Mouse (Mus musculus) megakaryocyte-erythroid progenitor cell, adult 5-6 weeks (primary cell): ENCODE data around the gene Gm28048. TPM values are rescaled to one million over a fixed set of nuclear protein-coding genes. Genes with fewer than 3 reads are reported as not detected.

ENCODE experiments used
- ATAC-seq: replicated peaks from 2 replicates; pipeline ENCODE4 v1.8.0; 2016; ENCODE audit warnings: mild to moderate bottlenecking, inconsistent platforms; ENCODE audit not compliant: severe bottlenecking, poor library complexity, low FRiP score, low TSS enrichment
- total RNA-seq, 2 experiments: library from RNA; stranded (forward) in 1 of 2; stranded (reverse) in 1 of 2; fragments of 200-1000, 215-1000 nt in 1 of 2; fragments of >200 nt in 1 of 2; fragmentation: Nextera tagmentation in 1 of 2; gene quantifications; 2 replicates each; pipeline ENCODE4 v1.2.3; 2014 to 2017

The Gm28048 gene
- total RNA-seq, 2 experiments from 2014 or later, result 31.4 to 33.9 TPM

- ATAC-seq, result no peak
These were observed 79.0 kb downstream of the Gm28048 start for GRCm38 (mm10) chr11:22902923-22903322.

- ATAC-seq, result no peak
These were observed 81.8 kb downstream of the Gm28048 start for GRCm38 (mm10) chr11:22900041-22900440.

- ATAC-seq, result no peak
These were observed 84.2 kb downstream of the Gm28048 start for GRCm38 (mm10) chr11:22897642-22898041.

GRCm38 (mm10) chr11:22897127-22897526 is 84.8 kb downstream of the Gm28048 start:
- ATAC-seq, result no peak

GRCm38 (mm10) chr11:22893075-22893474 is 88.8 kb downstream of the Gm28048 start:
- ATAC-seq, result no peak

GRCm38 (mm10) chr11:22892466-22892865 is 89.4 kb downstream of the Gm28048 start:
- no peak for ATAC-seq

- ATAC-seq, result no peak
These were observed 90.0 kb downstream of the Gm28048 start for GRCm38 (mm10) chr11:22891876-22892275.

GRCm38 (mm10) chr11:22891242-22891641 is 90.6 kb downstream of the Gm28048 start:
- ATAC-seq, result no peak

GRCm38 (mm10) chr11:22889224-22889623 is 92.7 kb downstream of the Gm28048 start:
- no peak for ATAC-seq

GRCm38 (mm10) chr11:22886991-22887390 is 94.9 kb downstream of the Gm28048 start:
- ATAC-seq, result no peak

- no peak for ATAC-seq
These were observed 96.5 kb downstream of the Gm28048 start for GRCm38 (mm10) chr11:22885350-22885749.

- no peak for ATAC-seq
These were observed 98.2 kb downstream of the Gm28048 start for GRCm38 (mm10) chr11:22883676-22884075.

- ATAC-seq, result no peak
These were observed 99.0 kb downstream of the Gm28048 start for GRCm38 (mm10) chr11:22882926-22883325.

- ATAC-seq, result no peak
These were observed 101.3 kb downstream of the Gm28048 start for GRCm38 (mm10) chr11:22880383-22881172.

- no peak for ATAC-seq
These were observed 102.2 kb downstream of the Gm28048 start for GRCm38 (mm10) chr11:22879645-22880044.

- ATAC-seq, result peak; percentile 95
These were observed 105.1 kb downstream of the Gm28048 start for GRCm38 (mm10) chr11:22876680-22877330.

- ATAC-seq, result no peak
These were observed 106.6 kb downstream of the Gm28048 start for GRCm38 (mm10) chr11:22875279-22875678.

GRCm38 (mm10) chr11:22874747-22875146 is 107.1 kb downstream of the Gm28048 start:
- no peak for ATAC-seq

- no peak for ATAC-seq
These were observed 108.5 kb downstream of the Gm28048 start for GRCm38 (mm10) chr11:22873383-22873782.

- no peak for ATAC-seq
These were observed 109.6 kb downstream of the Gm28048 start for GRCm38 (mm10) chr11:22872307-22872680.
